Mouse (Mus musculus) E14TG2a.4 (cell line): ENCODE data around the gene Slco1a1.

Source experiments
- CTCF ChIP-seq: conservative IDR thresholded peaks from 2 replicates; pipeline ENCODE4 v1.5.1; 2014; ENCODE audit warnings: low read length
- NANOG ChIP-seq: IDR thresholded peaks from 2 replicates; pipeline ENCODE4 v1.6.1; 2014; ENCODE audit warnings: borderline replicate concordance, low read length, mixed read lengths

DNA sequence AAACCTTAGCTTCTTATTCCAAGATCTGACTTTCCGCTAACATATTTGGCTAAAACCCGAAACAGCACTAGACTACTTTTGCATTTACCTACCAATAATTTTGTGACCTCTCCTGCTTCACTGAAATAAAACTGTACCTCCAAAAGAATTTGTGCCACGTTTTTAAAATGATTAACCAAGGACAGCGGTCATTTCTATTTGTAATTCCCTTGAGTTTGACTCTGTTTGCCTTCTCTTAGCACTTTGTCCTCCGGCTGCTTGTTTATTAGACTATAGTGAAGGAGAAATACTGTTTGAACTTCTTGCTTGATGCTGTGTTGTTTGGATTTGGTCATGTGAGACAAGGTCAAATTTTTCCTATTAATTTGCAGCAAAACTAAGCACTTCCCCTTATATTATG lies 78.0 kb downstream of the Slco1a1 start:
- TF ChIP-seq CTCF (no peak), NANOG (no peak)
